Mouse (Mus musculus): Measurements from ENCODE around the gene Rragd. TPM values are rescaled to one million over a fixed set of nuclear protein-coding genes. Genes with fewer than 3 reads are reported as not detected.

The Rragd gene
- polyA plus RNA-seq, 1 experiment from 2014 or later, result 26.9 TPM

DNA sequence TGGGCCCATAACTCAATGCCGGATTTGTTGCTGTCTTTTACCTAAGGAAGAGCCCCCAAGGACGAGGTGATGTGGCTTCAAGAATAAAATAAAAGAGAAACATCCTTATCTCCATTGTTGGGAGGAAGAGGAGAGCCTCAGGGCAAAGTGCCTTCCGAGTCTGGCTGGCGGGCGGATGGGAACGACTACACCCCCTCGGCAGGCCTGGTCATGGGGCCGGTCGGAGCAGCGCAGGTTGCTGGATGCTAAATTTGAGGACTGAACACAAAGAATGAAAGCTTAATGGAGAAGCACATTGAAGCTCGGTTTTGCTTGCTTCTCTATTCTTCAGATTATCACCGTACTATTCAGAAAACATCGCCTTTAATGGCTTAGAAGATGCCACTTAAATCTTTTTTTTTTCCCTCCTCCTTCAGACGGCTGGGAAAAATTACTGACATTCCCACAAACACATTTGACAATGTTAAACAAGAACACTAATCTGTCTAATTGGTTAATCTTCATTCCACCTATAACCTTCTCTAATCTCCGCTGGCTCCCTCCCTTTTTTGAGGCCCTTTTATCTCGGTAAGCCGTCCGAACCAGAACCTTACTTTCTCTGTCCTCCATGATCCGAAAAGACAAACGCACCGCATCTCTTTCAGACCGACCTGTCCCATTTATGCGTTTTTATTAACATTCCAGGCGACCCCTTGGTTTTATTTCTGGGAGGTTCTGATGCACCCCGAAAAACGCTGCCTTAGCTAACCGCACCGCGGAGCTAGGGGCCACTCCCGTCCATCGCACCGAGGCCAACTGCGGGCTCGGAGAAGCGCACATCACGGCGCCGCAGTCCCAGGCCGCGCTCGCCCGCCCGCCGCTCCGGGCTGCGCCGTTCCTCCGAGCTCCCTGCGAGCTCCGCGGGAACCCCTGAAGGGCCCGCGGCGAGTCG lies 47.7 kb downstream of the Rragd start:
- H3K4me1 ChIP-seq, result peaks cover 17% of the 10 kb centered on the region
- peak overlapping the region; percentile 94 for H3K27ac ChIP-seq
- H3K4me3 ChIP-seq, result peak overlapping the region; percentile 87
- DNase-seq (ENCODE audit: extremely low spot score, low spot score), result peak; percentile 27
- H3K36me3 ChIP-seq (replicated peaks), result peaks cover 31% of the 10 kb centered on the region
- no peaks in the 10 kb centered on the region for H3K27me3 ChIP-seq (ENCODE audit: poor library complexity, severe bottlenecking)
- H3K9me3 ChIP-seq, result peaks cover 4% of the 10 kb centered on the region; the same call in 1 of the 2 replicates
- WGBS, result 1% methylated on average over 55 of the region's 55 CpGs

DNA sequence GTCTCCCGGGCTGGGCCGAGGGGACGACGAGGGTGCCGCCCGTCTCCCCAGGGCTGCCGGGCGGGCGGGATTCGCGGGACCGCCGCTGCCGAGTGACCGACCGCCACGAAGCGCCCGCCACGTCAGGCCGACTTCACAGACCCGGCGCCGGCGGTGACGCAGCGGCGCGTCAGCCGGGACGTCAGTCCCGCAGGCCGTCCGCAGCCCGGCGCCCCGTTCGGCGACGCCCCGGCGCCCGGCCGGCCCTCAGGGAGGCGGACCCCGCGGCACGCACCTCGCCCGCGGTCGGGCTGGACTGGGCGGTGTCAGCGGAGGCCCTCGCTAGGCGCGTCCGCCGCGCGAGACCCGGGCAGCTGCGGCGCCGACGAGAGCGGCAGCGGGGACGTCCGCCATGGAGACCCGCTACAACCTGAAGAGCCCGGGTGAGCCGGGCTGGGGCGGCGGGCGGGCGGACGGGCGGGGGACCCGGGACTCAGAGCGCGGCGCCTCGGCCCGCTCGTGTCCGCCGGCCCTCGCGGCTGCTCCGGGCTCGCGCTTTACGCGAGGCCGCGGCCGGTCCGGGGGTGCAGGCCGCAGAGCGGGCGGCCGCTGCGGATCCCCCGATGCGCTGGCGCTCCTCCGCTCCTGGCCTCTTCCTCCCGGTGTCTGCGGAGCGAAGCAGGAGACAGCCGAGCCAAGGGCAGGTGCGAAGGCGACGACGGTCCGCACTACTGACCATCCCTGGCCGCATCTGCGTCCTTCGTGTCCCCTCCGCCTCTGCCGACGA lies 48.5 kb downstream of the Rragd start, which contains the start of gene Ube2j1:
Gene Ube2j1 (plus strand): TSS at position 222 of the 766 bp plus-strand sequence.
- peak; percentile 81 for DNase-seq (ENCODE audit: extremely low spot score, low spot score)
- peaks cover 5% of the 10 kb centered on the region; the same call in 1 of the 2 replicates for H3K9me3 ChIP-seq
- H3K27me3 ChIP-seq (ENCODE audit: poor library complexity, severe bottlenecking), result no peaks in the 10 kb centered on the region
- under 1% methylated on average over 108 of the region's 123 CpGs for WGBS
- H3K27ac ChIP-seq, result peak within 1 kb of the TSS; percentile 94
- H3K4me3 ChIP-seq, result peak within 1 kb of the TSS; percentile 87
- H3K4me1 ChIP-seq, result peaks cover 17% of the 10 kb centered on the region
- H3K36me3 ChIP-seq (replicated peaks), result peaks cover 40% of the 10 kb centered on the region

DNA sequence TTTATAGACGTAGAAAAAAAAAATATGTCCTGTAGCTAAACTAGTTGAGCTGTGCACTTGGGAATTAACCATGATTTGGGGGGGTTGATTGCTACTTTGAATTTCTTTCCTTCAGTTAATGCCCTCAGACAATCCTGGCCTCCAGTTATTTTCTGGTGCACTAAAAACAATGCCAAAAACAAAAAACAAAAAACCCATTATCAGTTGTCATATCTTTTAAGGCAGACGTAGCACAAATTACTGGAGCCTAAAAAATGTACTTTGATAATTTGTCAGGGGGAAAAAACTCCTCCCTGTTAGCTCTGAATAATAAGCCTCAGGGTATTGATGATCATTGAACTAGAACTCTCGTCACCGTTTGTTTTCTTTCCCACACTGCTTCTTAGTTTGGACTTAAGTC lies 49.2 kb downstream of the Rragd start:
- 5% methylated on average over 4 of the region's 4 CpGs for WGBS

DNA sequence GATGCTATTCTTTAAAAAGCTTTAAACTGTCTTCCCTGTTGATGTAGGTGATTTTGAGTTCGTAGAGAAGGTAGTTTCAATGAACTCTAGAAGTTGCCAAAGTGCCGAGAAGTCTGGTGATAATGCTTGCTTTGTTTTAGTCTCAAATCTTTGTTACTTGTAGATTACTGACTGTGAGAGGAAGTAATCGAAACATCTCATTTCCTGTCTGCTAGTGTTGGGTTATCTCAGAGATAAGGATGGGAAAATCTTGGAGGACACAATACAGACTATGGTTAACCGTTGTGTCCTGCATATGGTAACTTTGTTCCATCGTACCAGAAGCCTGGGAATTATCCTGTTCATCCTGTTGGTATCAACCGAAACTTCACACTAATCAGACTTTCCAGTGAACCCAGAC lies 50.7 kb downstream of the Rragd start:
- no peak overlapping the region for H3K4me3 ChIP-seq
- peaks cover 5% of the 10 kb centered on the region; the same call in 1 of the 2 replicates for H3K9me3 ChIP-seq
- H3K4me1 ChIP-seq, result peaks cover 17% of the 10 kb centered on the region
- H3K27me3 ChIP-seq (ENCODE audit: poor library complexity, severe bottlenecking), result no peaks in the 10 kb centered on the region
- H3K27ac ChIP-seq, result no peak overlapping the region
- H3K36me3 ChIP-seq (replicated peaks), result peaks cover 42% of the 10 kb centered on the region
- WGBS, result 87% methylated on average over 6 of the region's 6 CpGs
- DNase-seq (ENCODE audit: extremely low spot score, low spot score), result no peak

More for the DNA sequence above, 49.2 kb downstream of the Rragd start:
- peaks cover 5% of the 10 kb centered on the region; the same call in 1 of the 2 replicates for H3K9me3 ChIP-seq
- H3K27ac ChIP-seq, result peak overlapping the region; percentile 94
- no peaks in the 10 kb centered on the region for H3K27me3 ChIP-seq (ENCODE audit: poor library complexity, severe bottlenecking)
- H3K36me3 ChIP-seq (replicated peaks), result peaks cover 46% of the 10 kb centered on the region
- peaks cover 17% of the 10 kb centered on the region for H3K4me1 ChIP-seq
- H3K4me3 ChIP-seq, result peak overlapping the region; percentile 87
- no peak for DNase-seq (ENCODE audit: extremely low spot score, low spot score)

DNA sequence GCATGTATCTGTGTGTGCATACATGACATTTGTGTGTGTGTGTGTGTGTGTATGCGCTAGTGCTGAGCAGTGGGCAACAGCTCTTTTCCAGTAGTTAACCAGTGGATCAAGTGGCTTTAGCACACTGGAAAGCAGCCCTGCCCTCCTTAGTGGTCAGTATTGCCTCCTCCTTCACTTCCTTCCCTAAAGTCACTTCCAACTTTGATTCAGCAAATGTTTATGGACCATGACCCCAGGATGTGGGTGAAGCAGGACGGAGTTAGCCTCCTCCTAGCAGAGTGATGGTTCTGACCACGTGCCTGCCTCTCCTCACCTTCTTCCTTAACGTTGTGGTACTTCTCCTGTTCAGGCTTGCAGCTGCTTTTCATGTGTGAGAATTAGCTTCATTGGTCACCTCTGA lies 57.0 kb downstream of the Rragd start:
- 93% methylated on average over 4 of the region's 4 CpGs for WGBS
- Histone ChIP-seq H3K4me1 (no peaks in the 10 kb centered on the region), H3K27me3 (ENCODE audit: poor library complexity, severe bottlenecking) (no peaks in the 10 kb centered on the region), H3K27ac (no peak overlapping the region), H3K9me3 (peaks cover 5% of the 10 kb centered on the region; the same call in 1 of the 2 replicates), H3K36me3 (replicated peaks) (peaks cover 93% of the 10 kb centered on the region), H3K4me3 (no peak overlapping the region)
- no peak for DNase-seq (ENCODE audit: extremely low spot score, low spot score)

DNA sequence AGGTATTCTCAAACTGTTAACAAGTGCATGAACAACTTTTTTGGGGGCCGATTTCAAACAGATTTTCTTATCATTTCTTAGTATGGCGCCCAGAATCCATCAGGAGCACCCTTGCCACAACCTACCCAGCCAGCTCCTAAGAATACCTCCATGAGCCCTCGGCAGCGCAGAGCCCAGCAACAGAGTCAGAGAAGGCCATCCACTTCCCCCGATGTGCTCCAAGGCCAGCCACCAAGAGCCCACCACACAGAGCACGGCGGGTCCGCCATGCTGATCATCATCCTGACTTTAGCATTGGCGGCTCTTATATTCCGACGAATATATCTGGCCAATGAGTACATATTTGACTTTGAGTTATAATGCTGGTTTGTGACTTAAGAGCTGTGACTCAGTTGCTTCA lies 66.8 kb downstream of the Rragd start:
- no peaks in the 10 kb centered on the region for H3K27me3 ChIP-seq (ENCODE audit: poor library complexity, severe bottlenecking)
- H3K4me3 ChIP-seq, result no peak overlapping the region
- WGBS, result 94% methylated on average over 11 of the region's 11 CpGs
- no peaks in the 10 kb centered on the region for H3K4me1 ChIP-seq
- no peak for DNase-seq (ENCODE audit: extremely low spot score, low spot score)
- H3K9me3 ChIP-seq, result no peaks in the 10 kb centered on the region
- H3K27ac ChIP-seq, result no peak overlapping the region
- H3K36me3 ChIP-seq (replicated peaks), result peaks cover 85% of the 10 kb centered on the region

DNA sequence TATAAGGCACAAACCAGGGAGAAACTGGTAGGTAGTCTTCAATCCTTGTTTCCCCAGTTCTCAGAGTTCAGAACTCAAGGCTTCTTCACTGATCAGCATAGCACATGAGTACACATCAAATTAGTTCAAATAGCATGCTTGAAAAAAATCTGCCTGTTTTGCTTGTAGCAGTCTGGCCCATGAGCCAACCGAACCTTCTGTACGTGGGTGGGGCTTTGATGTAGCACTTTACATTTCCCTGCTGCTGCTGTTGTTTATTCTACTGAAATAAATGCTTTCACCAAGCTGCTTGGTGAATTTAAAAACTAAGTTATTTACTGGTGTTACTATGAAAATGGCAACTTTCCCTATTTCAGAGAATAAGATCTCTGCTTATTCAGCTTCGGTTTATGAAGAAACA lies 69.2 kb downstream of the Rragd start:
- H3K36me3 ChIP-seq (replicated peaks), result peaks cover 60% of the 10 kb centered on the region
- DNase-seq (ENCODE audit: extremely low spot score, low spot score), result no peak
- H3K27me3 ChIP-seq (ENCODE audit: poor library complexity, severe bottlenecking), result no peaks in the 10 kb centered on the region
- no peak overlapping the region for H3K4me3 ChIP-seq
- no peaks in the 10 kb centered on the region for H3K9me3 ChIP-seq
- no peaks in the 10 kb centered on the region for H3K4me1 ChIP-seq
- no peak overlapping the region for H3K27ac ChIP-seq
- WGBS, result 94% methylated on average over 3 of the region's 3 CpGs

DNA sequence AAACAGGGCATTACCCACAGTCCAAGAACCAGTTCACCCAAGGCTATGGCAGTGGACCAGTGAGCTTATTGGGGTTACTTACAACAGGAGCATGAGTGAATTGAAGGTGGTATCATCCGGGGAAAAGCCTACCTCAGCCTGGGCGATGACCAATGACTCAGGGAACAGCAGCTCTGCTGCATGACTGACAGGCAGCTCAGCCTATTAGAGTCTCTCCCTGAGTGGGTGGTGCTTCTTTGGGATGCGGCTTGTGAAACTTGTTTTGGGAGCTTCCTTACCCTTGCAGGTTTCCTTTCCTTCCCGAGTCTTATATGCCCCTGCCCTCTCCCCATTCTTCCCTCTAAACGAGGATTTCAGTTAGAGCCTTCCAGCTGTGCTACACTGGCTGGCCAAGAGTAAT lies 69.8 kb downstream of the Rragd start:
- H3K36me3 ChIP-seq (replicated peaks), result peaks cover 55% of the 10 kb centered on the region
- DNase-seq (ENCODE audit: extremely low spot score, low spot score), result no peak
- H3K27ac ChIP-seq, result no peak overlapping the region
- WGBS, result 86% methylated on average over 5 of the region's 5 CpGs
- H3K9me3 ChIP-seq, result no peaks in the 10 kb centered on the region
- H3K4me1 ChIP-seq, result no peaks in the 10 kb centered on the region
- H3K27me3 ChIP-seq (ENCODE audit: poor library complexity, severe bottlenecking), result no peaks in the 10 kb centered on the region
- H3K4me3 ChIP-seq, result no peak overlapping the region

DNA sequence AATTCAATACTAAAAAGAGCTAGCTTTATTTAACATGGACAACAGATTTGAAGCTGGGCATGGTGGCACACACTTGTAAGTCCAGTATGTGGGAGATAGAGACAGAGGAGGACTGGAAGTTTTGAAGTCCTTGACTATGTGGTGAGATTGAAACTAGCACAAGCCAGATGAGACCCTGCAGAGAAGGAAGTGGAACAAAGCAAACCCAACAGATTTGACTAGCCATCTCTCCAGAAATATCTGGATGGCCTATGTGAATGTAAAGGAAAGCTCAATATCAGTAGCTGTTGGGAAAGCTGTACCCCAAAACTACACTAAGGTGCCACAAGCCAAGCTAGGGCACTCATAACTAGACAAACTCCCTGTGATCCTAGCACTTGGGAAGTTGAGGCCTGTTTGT lies 71.6 kb downstream of the Rragd start:
- H3K4me1 ChIP-seq, result no peaks in the 10 kb centered on the region
- H3K27me3 ChIP-seq (ENCODE audit: poor library complexity, severe bottlenecking), result no peaks in the 10 kb centered on the region
- no peak overlapping the region for H3K27ac ChIP-seq
- no peaks in the 10 kb centered on the region for H3K9me3 ChIP-seq
- DNase-seq (ENCODE audit: extremely low spot score, low spot score), result no peak
- no peak overlapping the region for H3K4me3 ChIP-seq
- H3K36me3 ChIP-seq (replicated peaks), result peaks cover 37% of the 10 kb centered on the region

DNA sequence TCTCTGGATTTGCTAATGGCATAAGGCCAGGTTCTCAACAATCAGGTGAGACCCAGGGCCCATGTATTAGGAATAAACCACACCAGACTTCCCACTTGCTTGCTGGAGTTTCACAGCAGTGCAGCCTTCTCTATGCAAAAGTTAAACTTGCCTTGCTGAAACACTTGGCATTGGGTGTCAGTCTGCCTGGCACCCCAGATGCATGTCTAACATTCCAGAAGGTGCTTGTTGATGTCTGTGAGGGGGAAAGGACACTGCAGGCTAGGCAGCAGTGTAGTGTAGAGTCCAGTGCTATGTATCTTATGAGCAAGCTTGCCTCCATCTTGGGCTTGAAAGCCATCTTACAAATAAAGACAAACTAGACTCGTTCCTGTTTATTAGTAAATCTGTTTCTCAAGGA lies 73.5 kb downstream of the Rragd start:
- Histone ChIP-seq H3K27ac (no peak overlapping the region), H3K27me3 (ENCODE audit: poor library complexity, severe bottlenecking) (no peaks in the 10 kb centered on the region), H3K9me3 (no peaks in the 10 kb centered on the region), H3K4me3 (no peak overlapping the region), H3K36me3 (replicated peaks) (peaks cover 18% of the 10 kb centered on the region), H3K4me1 (no peaks in the 10 kb centered on the region)
- DNase-seq (ENCODE audit: extremely low spot score, low spot score), result no peak
- WGBS, result 88% methylated on average over 1 of the region's 1 CpGs

DNA sequence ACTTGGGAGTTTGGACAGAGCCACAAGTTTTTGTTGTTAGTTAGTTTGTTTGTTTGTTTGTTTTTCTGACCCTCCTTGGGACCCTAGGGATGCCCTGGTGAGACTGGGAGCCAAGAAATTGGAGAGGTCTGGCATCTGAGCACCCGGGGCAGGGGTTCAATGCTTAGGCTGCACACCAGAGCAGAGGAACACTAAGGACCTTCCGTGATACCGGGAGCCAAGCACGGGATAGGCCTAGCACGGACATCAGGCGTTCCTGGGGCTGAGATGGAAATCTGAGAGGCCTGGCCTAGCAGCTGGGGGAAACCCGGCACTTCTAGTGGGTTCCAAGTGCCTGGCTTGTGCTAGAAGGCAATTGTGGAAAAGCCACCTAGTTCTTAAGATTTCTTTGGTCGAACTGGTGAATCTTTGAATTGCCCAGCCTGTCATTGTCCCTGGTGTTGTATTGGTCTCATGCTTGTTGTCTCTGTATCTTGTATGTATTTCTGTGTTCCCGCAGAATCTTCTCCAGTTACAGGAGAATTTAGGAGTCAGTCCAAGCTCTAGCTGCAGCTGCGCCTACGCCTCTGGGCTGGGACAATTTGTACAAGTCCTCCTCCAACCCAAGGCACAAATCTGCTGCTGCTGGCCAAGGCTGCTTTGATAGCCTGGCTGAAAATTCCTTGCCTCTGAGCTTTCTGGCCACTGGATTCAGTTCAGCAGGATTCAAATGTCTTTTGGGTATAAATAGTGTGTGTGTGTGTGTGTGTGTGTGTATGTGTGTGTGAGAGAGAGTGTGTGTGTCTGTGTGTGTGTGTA lies 75.3 kb downstream of the Rragd start:
- peaks cover under 1% of the 10 kb centered on the region; the same call in 1 of the 2 replicates for H3K36me3 ChIP-seq (replicated peaks)
- DNase-seq (ENCODE audit: extremely low spot score, low spot score), result no peak
- H3K9me3 ChIP-seq, result no peaks in the 10 kb centered on the region
- H3K4me3 ChIP-seq, result no peak overlapping the region
- WGBS, result 80% methylated on average over 11 of the region's 11 CpGs
- H3K27ac ChIP-seq, result no peak overlapping the region
- no peaks in the 10 kb centered on the region for H3K27me3 ChIP-seq (ENCODE audit: poor library complexity, severe bottlenecking)
- H3K4me1 ChIP-seq, result 0 out of 2 replicates have a peak, but pooled peaks cover 4% of the 10 kb centered on the region

DNA sequence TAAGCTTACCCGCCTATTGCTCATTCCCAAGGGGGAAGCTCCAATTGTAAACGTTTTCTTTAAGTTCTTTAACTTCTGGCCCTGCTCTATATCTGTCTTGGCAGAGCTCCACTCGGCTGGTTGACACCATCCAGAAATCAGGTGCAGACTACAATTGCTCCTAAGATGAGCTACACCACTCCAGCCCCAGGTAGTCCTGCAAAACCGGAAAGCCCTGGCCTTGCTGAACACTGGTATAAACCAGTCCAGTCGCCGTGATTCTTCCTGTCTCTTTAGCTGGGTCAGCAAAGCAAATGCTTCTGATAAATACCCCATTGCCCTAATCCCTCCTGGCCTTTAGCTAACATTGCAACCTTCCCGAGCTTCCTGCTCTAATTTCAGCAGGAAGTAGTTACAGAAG lies 78.3 kb downstream of the Rragd start:
- DNase-seq (ENCODE audit: extremely low spot score, low spot score), result no peak
- no peaks in the 10 kb centered on the region for H3K36me3 ChIP-seq (replicated peaks)
- no peaks in the 10 kb centered on the region for H3K9me3 ChIP-seq
- 63% methylated on average over 7 of the region's 7 CpGs for WGBS
- H3K4me3 ChIP-seq, result no peak overlapping the region
- H3K4me1 ChIP-seq, result 0 out of 2 replicates have a peak, but pooled peaks cover 7% of the 10 kb centered on the region
- no peak overlapping the region for H3K27ac ChIP-seq
- H3K27me3 ChIP-seq (ENCODE audit: poor library complexity, severe bottlenecking), result no peaks in the 10 kb centered on the region

All from forebrain, embryonic 10.5 days (tissue).